Mouse (Mus musculus): ENCODE results near the gene 2210011C24Rik.

The 2210011C24Rik gene

DNA sequence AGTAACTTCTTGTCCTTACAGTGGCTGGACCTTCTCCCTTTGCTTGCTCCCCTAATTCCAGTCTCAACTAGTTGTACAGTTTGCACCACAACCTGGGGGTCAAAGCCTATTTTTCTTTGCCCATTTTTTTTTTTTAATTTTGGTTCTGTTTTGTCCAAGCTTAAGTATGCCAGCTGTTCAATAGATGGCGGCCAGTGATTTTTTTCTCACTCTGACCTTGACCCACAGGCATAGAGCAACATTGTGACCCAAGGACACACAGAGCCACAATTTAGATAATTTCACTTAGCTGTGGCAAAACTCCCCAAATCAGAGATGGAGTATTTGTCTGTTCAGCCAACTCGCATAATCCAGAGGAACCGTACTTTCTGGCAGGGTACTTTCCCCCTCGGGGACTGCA, 40.9 kb downstream of the 2210011C24Rik start:
- no peak for ATAC-seq (ENCODE audit: insufficient number of reproducible peaks, low FRiP score, low TSS enrichment)

- ATAC-seq (ENCODE audit: insufficient number of reproducible peaks, low FRiP score, low TSS enrichment): no peak
Observed at GRCm38 (mm10) chr8:83967701-83968100, 44.3 kb downstream of the 2210011C24Rik start.

GRCm38 (mm10) chr8:83964015-83964765, 47.8 kb downstream of the 2210011C24Rik start:
- no peak for ATAC-seq (ENCODE audit: insufficient number of reproducible peaks, low FRiP score, low TSS enrichment)
